Mouse (Mus musculus): ENCODE data around the gene Cradd. TPM values are rescaled to one million over a fixed set of nuclear protein-coding genes. Genes with fewer than 3 reads are reported as not detected.

Gene Cradd
- polyA plus RNA-seq, 2 experiments from 2014 or later, result 31.3 to 34.4 TPM

GRCm38 (mm10) chr10:95197377-95197776 lies 126.6 kb downstream of the Cradd start:
- no peak for ATAC-seq

- peak; percentile 93 for ATAC-seq
Measured at GRCm38 (mm10) chr10:95195719-95196118, 128.2 kb downstream of the Cradd start.

GRCm38 (mm10) chr10:95194776-95195175 lies 129.2 kb downstream of the Cradd start:
- ATAC-seq, result no peak

GRCm38 (mm10) chr10:95193875-95194281 lies 130.1 kb downstream of the Cradd start:
- peak; percentile 37 for ATAC-seq

GRCm38 (mm10) chr10:95191881-95192280 lies 132.1 kb downstream of the Cradd start:
- no peak for ATAC-seq

- ATAC-seq, result no peak
Measured at GRCm38 (mm10) chr10:95191151-95191655, 132.7 kb downstream of the Cradd start.

GRCm38 (mm10) chr10:95189550-95190211 lies 134.3 kb downstream of the Cradd start:
- ATAC-seq, result no peak

- no peak for ATAC-seq
Measured at GRCm38 (mm10) chr10:95184210-95184609, 139.7 kb downstream of the Cradd start.

- ATAC-seq, result no peak
Measured at GRCm38 (mm10) chr10:95183051-95183450, 140.9 kb downstream of the Cradd start.

- ATAC-seq, result no peak
Measured at GRCm38 (mm10) chr10:95182405-95182804, 141.5 kb downstream of the Cradd start.

- no peak for ATAC-seq
Measured at GRCm38 (mm10) chr10:95181553-95181952, 142.4 kb downstream of the Cradd start.

GRCm38 (mm10) chr10:95180900-95181299 lies 143.0 kb downstream of the Cradd start:
- no peak for ATAC-seq

- ATAC-seq, result peak; percentile 65
Measured at GRCm38 (mm10) chr10:95180177-95180576, 143.8 kb downstream of the Cradd start.

GRCm38 (mm10) chr10:95178785-95179184 lies 145.1 kb downstream of the Cradd start:
- peak; percentile 83 for ATAC-seq

- ATAC-seq, result no peak
Measured at GRCm38 (mm10) chr10:95175423-95176120, 148.4 kb downstream of the Cradd start.

GRCm38 (mm10) chr10:95174260-95174659 lies 149.7 kb downstream of the Cradd start:
- ATAC-seq, result no peak

GRCm38 (mm10) chr10:95170721-95171354 lies 153.1 kb downstream of the Cradd start:
- ATAC-seq, result no peak

GRCm38 (mm10) chr10:95164949-95165348 lies 159.0 kb downstream of the Cradd start:
- no peak for ATAC-seq

- ATAC-seq, result no peak
Measured at GRCm38 (mm10) chr10:95162691-95163374, 161.1 kb downstream of the Cradd start.

GRCm38 (mm10) chr10:95159675-95160256 lies 164.2 kb downstream of the Cradd start:
- ATAC-seq, result no peak

- no peak for ATAC-seq
Measured at GRCm38 (mm10) chr10:95156410-95156809, 167.5 kb downstream of the Cradd start.

- ATAC-seq, result no peak
Measured at GRCm38 (mm10) chr10:95154675-95155074, 169.3 kb downstream of the Cradd start.

- no peak for ATAC-seq
Measured at GRCm38 (mm10) chr10:95153224-95153623, 170.7 kb downstream of the Cradd start.
